Mouse (Mus musculus) ES-Bruce4 (cell line): ENCODE results near the gene Coa5.

Source experiments
- CTCF ChIP-seq: IDR thresholded peaks from one replicate; pipeline ENCODE4 v1.8.1; 2011; ENCODE audit warnings: low read depth, low read length
- EP300 ChIP-seq: IDR thresholded peaks from 2 replicates; pipeline ENCODE4 v1.6.1; 2011; ENCODE audit warnings: low read depth, low read length; ENCODE audit not compliant: insufficient read depth

DNA sequence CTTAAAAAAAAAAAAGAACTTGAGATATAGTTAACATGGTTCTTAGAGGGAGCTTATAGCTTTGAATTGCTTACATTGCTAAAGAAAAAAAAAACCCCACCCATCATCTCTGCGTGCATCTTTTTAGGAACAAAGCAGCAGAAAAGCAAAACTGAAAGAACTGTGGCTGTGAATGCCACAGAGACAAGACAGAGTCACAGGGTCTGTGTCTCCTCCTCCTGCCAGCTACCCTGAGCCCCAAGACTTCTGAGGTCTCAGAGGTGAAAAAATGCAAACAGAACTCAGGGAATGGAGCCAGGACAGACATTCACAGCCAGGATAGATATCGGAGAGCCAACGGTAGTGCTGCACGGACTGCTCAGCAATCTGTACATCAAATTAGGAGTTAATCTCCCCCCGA lies 48.0 kb upstream of the Coa5 start:
- TF ChIP-seq CTCF (no peak), EP300 (no peak)
